3 mouse cellular contexts compared by ENCODE assay signal in the genomic region with DNA sequence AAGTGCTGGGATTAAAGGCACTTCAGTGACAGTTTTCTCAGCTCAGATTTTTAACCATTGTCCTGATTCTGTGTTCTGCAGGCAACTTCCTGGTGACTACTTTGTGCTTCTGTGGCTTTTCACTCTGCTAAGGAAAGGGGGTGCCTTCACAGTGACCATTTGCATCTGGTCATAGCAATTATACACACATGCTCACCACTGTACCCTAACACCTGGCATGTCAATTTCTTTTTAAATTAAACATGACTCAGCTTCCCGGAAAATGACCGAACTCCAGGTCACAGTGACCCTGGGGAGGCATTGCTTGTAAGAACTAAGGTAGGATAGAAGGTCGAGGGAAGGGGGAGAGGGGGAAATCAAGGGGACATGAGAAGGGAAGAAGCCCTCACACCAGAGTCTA.
TF ChIP-seq lines count a peak whose summit lies in the region.

No protein-coding gene starts in this region.

TF ChIP-seq in C2C12, 6 proteins besides CTCF, POLR2A, EP300 and RAD21:
- TF ChIP-seq MYOD1 (IDR thresholded peaks at IDR 0.05; ENCODE audit: control insufficient read depth, insufficient read length, low read depth) (peak; percentile 53), MYOG (IDR thresholded peaks at IDR 0.05; ENCODE audit: control insufficient read depth, extremely low read depth, insufficient read length) (no peak)

TF ChIP-seq in CH12.LX, 34 proteins besides CTCF, POLR2A, EP300 and RAD21:
- 0 out of 2 replicates have a peak, but pooled peaks have one; percentile 17 for TF ChIP-seq ETS1 (conservative IDR thresholded peaks at IDR 0.05; ENCODE audit: low read depth, low read length)
- no peak for TF ChIP-seq SIN3A (IDR thresholded peaks at IDR 0.05; ENCODE audit: low read length)
TF ChIP-seq in CH12.LX: peak in this region for 1.

TF ChIP-seq in myocyte, 11 proteins besides CTCF, POLR2A, EP300 and RAD21:
- no peak for TF ChIP-seq CEBPB (IDR thresholded peaks at IDR 0.05; ENCODE audit: insufficient read depth, poor library complexity, severe bottlenecking)
- no peak for TF ChIP-seq TCF3 (IDR thresholded peaks at IDR 0.05; ENCODE audit: insufficient read length, low read depth)
- TF ChIP-seq MYOD1 (IDR thresholded peaks at IDR 0.05; ENCODE audit: control insufficient read depth in 1 of 3, insufficient read length in 2 of 3, low read depth in 2 of 3) = peak; percentile 39 to 55 (median 46)
- no peak for TF ChIP-seq SRF (IDR thresholded peaks at IDR 0.05; ENCODE audit: control insufficient read depth, insufficient read length, low read depth)
- TF ChIP-seq MYOG (IDR thresholded peaks at IDR 0.05; ENCODE audit: control insufficient read depth in 1 of 3, insufficient read depth in 1 of 3, insufficient read length in 2 of 3, low read depth in 2 of 3) = no peak
